In the genomic region with DNA sequence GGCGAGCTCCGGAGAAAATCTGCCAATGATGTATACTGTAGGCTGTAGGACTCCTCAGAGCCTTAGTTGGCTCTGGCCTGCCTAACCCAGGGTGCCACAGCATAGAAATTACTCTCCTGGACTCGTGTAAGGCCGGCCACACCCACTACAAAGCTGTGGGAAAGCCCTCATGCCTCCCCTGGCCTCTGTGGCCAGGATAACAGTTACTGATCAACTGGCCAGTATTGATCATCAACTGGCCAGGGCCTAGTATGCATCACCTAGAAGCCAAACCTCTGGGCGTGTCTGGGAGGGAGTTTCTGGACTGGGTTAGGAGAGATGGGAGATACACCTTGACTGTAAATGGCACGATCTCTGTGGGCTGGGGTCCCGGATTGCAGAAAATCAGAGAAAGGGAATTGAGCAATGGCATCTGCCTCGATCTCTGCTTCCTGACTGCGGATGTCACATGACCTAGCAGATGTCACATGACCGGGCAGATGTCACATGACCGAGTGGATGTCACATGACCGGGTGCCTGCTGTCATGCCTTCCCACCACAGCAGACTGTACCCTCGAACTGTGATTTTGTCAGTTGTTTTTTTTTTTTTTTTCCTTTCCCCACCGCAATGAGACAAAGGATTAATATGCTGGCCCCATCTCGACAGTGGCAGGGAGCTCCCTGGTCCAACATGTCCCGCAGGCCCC, we compare ENCODE assay signal across 18 mouse cellular contexts. TPM values are rescaled to one million over a fixed set of nuclear protein-coding genes. Genes with fewer than 3 reads are reported as not detected.
A peak's percentile ranks its signal among the peaks of the same experiment; 100 is the strongest.
DNase-seq lines count a peak whose midpoint lies in the region; ATAC-seq and TF ChIP-seq lines count a peak whose summit lies in the region.
"Had no signal": no experiment of that assay in that cellular context is flagged by ENCODE, and none has a peak within 500 bp of the region (broad histone marks: within the 10 kb centered on the region; RNA-seq: fewer than 3 reads in every experiment).

No protein-coding gene starts in this region.

- in situ Hi-C loops in CH12.LX (cut with MboI; ENCODE audit: low pct_ligation_motif_present, low pct_unique_long_range_greater_than_20kb, low sequenced_read_pairs) = no loop called here

- H3K4me1 ChIP-seq in hindbrain, embryonic 10.5 days (replicated peaks) = peaks cover 37% of the 10 kb centered on the region
- H3K4me1 ChIP-seq in hindbrain, embryonic 12.5 days = peaks cover 48% of the 10 kb centered on the region
- peaks cover 18 to 55% of the 10 kb centered on the region in 2 experiments for H3K4me1 ChIP-seq in CH12.LX (ENCODE audit: control insufficient read depth in 1 of 2, insufficient read depth in 2 of 2)
- H3K4me1 ChIP-seq in liver, embryonic 14.5 days (replicated peaks; ENCODE audit: control insufficient read depth in 2 of 2, insufficient read depth in 2 of 2, low read length in 1 of 2) = no peaks in the 10 kb centered on the region

- no peaks in the 10 kb centered on the region for H3K79me2 ChIP-seq in CH12.LX (replicated peaks; ENCODE audit: control insufficient read depth, extremely low read depth, insufficient read depth, poor library complexity, severe bottlenecking)

- no peak overlapping the region for H3K4me3 ChIP-seq in hindbrain, embryonic 10.5 days
- H3K4me3 ChIP-seq in hindbrain, embryonic 12.5 days = no peak overlapping the region
- H3K4me3 ChIP-seq in CH12.LX (replicated peaks in 1 of 3; ENCODE audit: low read depth in 2 of 3, low read length in 2 of 3, poor library complexity in 1 of 3) = no peak overlapping the region
- no peak overlapping the region for H3K4me3 ChIP-seq in liver, embryonic 14.5 days (ENCODE audit: insufficient read depth in 1 of 2, low read depth in 2 of 2, low read length in 2 of 2)
- H3K4me3 ChIP-seq: embryonic facial prominence, embryonic 12.5 days; hindbrain, embryonic 15.5 days; limb, embryonic 15.5 days had no signal

- peak; percentile 35 for DNase-seq in hindbrain, embryonic 10.5 days (ENCODE audit: low spot score)
- peak; percentile 67 for DNase-seq in A20 (ENCODE audit: low read depth, low spot score)
- no peak for DNase-seq in CH12.LX (ENCODE audit: extremely low read depth)
- no peak for DNase-seq in liver, embryonic 14.5 days (ENCODE audit: low read depth in 3 of 3, low spot score in 3 of 3)
- DNase-seq in adipocyte (ENCODE audit: low spot score) = no peak
- no peak for DNase-seq in kidney, postnatal 36 days
- DNase-seq: adrenal gland, adult 8-10 months; cerebellum, adult 2 months; gastrocnemius, postnatal 36 days; thymus, postnatal 14 days had no signal

- TF ChIP-seq EP300 in CH12.LX (IDR thresholded peaks at IDR 0.05; ENCODE audit: low read length) = no peak
- TF ChIP-seq EP300 in liver, embryonic 14.5 days (IDR thresholded peaks at IDR 0.05; ENCODE audit: low read depth) = no peak

- no peak overlapping the region for H3K9ac ChIP-seq in hindbrain, embryonic 12.5 days
- H3K9ac ChIP-seq in CH12.LX (ENCODE audit: insufficient read depth, low read depth) = no peak overlapping the region
- H3K9ac ChIP-seq in liver, embryonic 14.5 days (replicated peaks) = no peak overlapping the region
- H3K9ac ChIP-seq: embryonic facial prominence, embryonic 12.5 days; hindbrain, embryonic 15.5 days; limb, embryonic 15.5 days had no signal

- no peak overlapping the region for H3K4me2 ChIP-seq in hindbrain, embryonic 12.5 days (replicated peaks)
- H3K4me2 ChIP-seq in CH12.LX (ENCODE audit: insufficient read depth, low read depth, poor library complexity, severe bottlenecking) = no peak overlapping the region
- no peak overlapping the region for H3K4me2 ChIP-seq in liver, embryonic 14.5 days (ENCODE audit: low read depth)
- H3K4me2 ChIP-seq: embryonic facial prominence, embryonic 12.5 days; hindbrain, embryonic 15.5 days; limb, embryonic 15.5 days had no signal

- no peak for TF ChIP-seq POLR2A in CH12.LX (IDR thresholded peaks at IDR 0.05; ENCODE audit: low read depth, low read length)

- H3K9me3 ChIP-seq in hindbrain, embryonic 10.5 days = no peaks in the 10 kb centered on the region
- no peaks in the 10 kb centered on the region for H3K9me3 ChIP-seq in hindbrain, embryonic 12.5 days (replicated peaks)
- peaks cover 13% of the 10 kb centered on the region for H3K9me3 ChIP-seq in CH12.LX (replicated peaks; ENCODE audit: low read length)
- no peaks in the 10 kb centered on the region for H3K9me3 ChIP-seq in liver, embryonic 14.5 days (ENCODE audit: control insufficient read depth, low read length)
- H3K9me3 ChIP-seq: embryonic facial prominence, embryonic 12.5 days; hindbrain, embryonic 15.5 days; limb, embryonic 15.5 days had no signal

- H3K27ac ChIP-seq in hindbrain, embryonic 10.5 days = no peak overlapping the region
- no peak overlapping the region for H3K27ac ChIP-seq in hindbrain, embryonic 12.5 days
- no peak overlapping the region for H3K27ac ChIP-seq in CH12.LX (ENCODE audit: insufficient read depth, low read depth)
- no peak overlapping the region for H3K27ac ChIP-seq in liver, embryonic 14.5 days
- H3K27ac ChIP-seq: embryonic facial prominence, embryonic 12.5 days; hindbrain, embryonic 15.5 days; limb, embryonic 15.5 days had no signal

- TF ChIP-seq CTCF in CH12.LX (conservative IDR thresholded peaks at IDR 0.05 in 1 of 2, IDR thresholded peaks at IDR 0.05 in 1 of 2; ENCODE audit: low read depth in 2 of 2, low read length in 2 of 2) = no peak
- no peak for TF ChIP-seq CTCF in liver, embryonic 14.5 days (IDR thresholded peaks at IDR 0.05; ENCODE audit: low read depth)

- no peak for TF ChIP-seq RAD21 in CH12.LX (IDR thresholded peaks at IDR 0.05; ENCODE audit: low read depth, low read length)

- H3K36me3 ChIP-seq in hindbrain, embryonic 10.5 days = no peaks in the 10 kb centered on the region
- peaks cover 9% of the 10 kb centered on the region; the same call in 1 of the 2 replicates for H3K36me3 ChIP-seq in hindbrain, embryonic 12.5 days
- peaks cover 1 to 5% of the 10 kb centered on the region in 2 experiments for H3K36me3 ChIP-seq in CH12.LX (replicated peaks in 1 of 2; ENCODE audit: control insufficient read depth in 1 of 2, insufficient read depth in 1 of 2, low read length in 1 of 2)
- no peaks in the 10 kb centered on the region for H3K36me3 ChIP-seq in liver, embryonic 14.5 days (replicated peaks; ENCODE audit: control insufficient read depth, insufficient read depth, low read depth)

- 73% methylated on average over 16 of the region's 16 CpGs for WGBS in hindbrain, embryonic 10.5 days
- 75% methylated on average over 16 of the region's 16 CpGs for WGBS in hindbrain, embryonic 12.5 days
- WGBS in liver, embryonic 14.5 days (ENCODE audit: insufficient replicate concordance) = 46% methylated on average over 16 of the region's 16 CpGs

- H3K27me3 ChIP-seq in hindbrain, embryonic 10.5 days (ENCODE audit: insufficient read depth, poor library complexity, severe bottlenecking) = peaks cover 100% of the 10 kb centered on the region
- H3K27me3 ChIP-seq in hindbrain, embryonic 12.5 days = peaks cover 78% of the 10 kb centered on the region
- H3K27me3 ChIP-seq in CH12.LX (replicated peaks) = no peaks in the 10 kb centered on the region
- peaks cover 33% of the 10 kb centered on the region for H3K27me3 ChIP-seq in liver, embryonic 14.5 days (ENCODE audit: control insufficient read depth, insufficient read depth, low read length)

- ATAC-seq in hindbrain, embryonic 12.5 days (ENCODE audit: low FRiP score) = no peak
- ATAC-seq in liver, embryonic 14.5 days (ENCODE audit: insufficient read depth) = peak; percentile 26; the same call in 1 of the 2 replicates

- dilution Hi-C loops in CH12.LX (cut with MboI; ENCODE audit: extremely low pct_ligation_motif_present, extremely low pct_unique_long_range_greater_than_20kb, low sequenced_read_pairs) = no loop called here

TF ChIP-seq in CH12.LX, 34 proteins besides CTCF, POLR2A, EP300 and RAD21:
- no peak for TF ChIP-seq ZNF384 (IDR thresholded peaks at IDR 0.05; ENCODE audit: low read depth, low read length)
- TF ChIP-seq BHLHE40 (IDR thresholded peaks at IDR 0.05; ENCODE audit: low read depth, low read length) = peak; percentile 56
- no peak for TF ChIP-seq UBTF (IDR thresholded peaks at IDR 0.05; ENCODE audit: low read depth, low read length)
- 0 out of 2 replicates have a peak, but pooled peaks have one; percentile 13 for TF ChIP-seq ELF1 (IDR thresholded peaks at IDR 0.05; ENCODE audit: low read depth, low read length)
- TF ChIP-seq NELFE (IDR thresholded peaks at IDR 0.05; ENCODE audit: low read depth, low read length) = no peak
- TF ChIP-seq HCFC1 (IDR thresholded peaks at IDR 0.05; ENCODE audit: low read depth, low read length) = peak; percentile 31; the same call in 1 of the 2 replicates
- peak; percentile 97 for TF ChIP-seq USF2 (conservative IDR thresholded peaks at IDR 0.05; ENCODE audit: low read depth, low read length)
- TF ChIP-seq USF1 (IDR thresholded peaks at IDR 0.05; ENCODE audit: low read depth, low read length) = peak; percentile 88

RNA-seq across cellular contexts. Expression of gene Dtx1, which starts 15.5 kb away (rescaled TPM):
- 1.7 and 5.8 TPM in 2 replicates for polyA plus RNA-seq in hindbrain, embryonic 10.5 days (2016; fragmentation: Nextera tagmentation; extraction: Ambion mirVana)
- polyA plus RNA-seq in hindbrain, embryonic 12.5 days (2016; fragmentation: Nextera tagmentation; extraction: Ambion mirVana) = 23.0 and 25.6 TPM in 2 replicates
- total RNA-seq in CH12.LX (2012; rRNA removed) = 3.2 and 3.9 TPM in 2 replicates
- 0.30 and 0.98 TPM in 2 replicates for total RNA-seq in CH12.LX (2014; rRNA removed)
- polyA plus RNA-seq in CH12.LX (2012; ENCODE audit: insufficient read length, low read depth) = 2.1 and 2.9 TPM in 2 replicates
- 0.03 and 0.41 TPM in 2 replicates for polyA plus RNA-seq in liver, embryonic 14.5 days (2012; rRNA removed)
- 0.05 TPM in 1 of 2 replicates, not detected in the other for polyA plus RNA-seq in liver, embryonic 14.5 days (2014; fragmentation: Nextera tagmentation; extraction: Ambion mirVana)
- total RNA-seq: megakaryocyte progenitor cell, adult 5-6 weeks had no signal

RNA-seq across cellular contexts. Expression of gene Rasal1, which starts 47.6 kb away (rescaled TPM):
- 0.13 and 0.15 TPM in 2 replicates for polyA plus RNA-seq in hindbrain, embryonic 10.5 days (2016; fragmentation: Nextera tagmentation; extraction: Ambion mirVana)
- polyA plus RNA-seq in hindbrain, embryonic 12.5 days (2016; fragmentation: Nextera tagmentation; extraction: Ambion mirVana) = 0.06 and 0.38 TPM in 2 replicates
- 15.6 and 17.7 TPM in 2 replicates for total RNA-seq in CH12.LX (2012; rRNA removed)
- 11.7 TPM in 2 replicates for total RNA-seq in CH12.LX (2014; rRNA removed)
- polyA plus RNA-seq in CH12.LX (2012; ENCODE audit: insufficient read length, low read depth) = 19.6 and 21.4 TPM in 2 replicates
- polyA plus RNA-seq in liver, embryonic 14.5 days (2012; rRNA removed) = 0.10 and 0.18 TPM in 2 replicates
- polyA plus RNA-seq in liver, embryonic 14.5 days (2014; fragmentation: Nextera tagmentation; extraction: Ambion mirVana) = 0.17 TPM in 1 of 2 replicates, not detected in the other
- total RNA-seq: gastrocnemius, postnatal 36 days had no signal
- polyA plus RNA-seq: forebrain, embryonic 11.5 days; heart, embryonic 14.5 days; neural tube, embryonic 11.5 days had no signal

RNA-seq across cellular contexts. Expression of gene Oas2, which starts 53.5 kb away (rescaled TPM):
- 0.06 and 0.10 TPM in 2 replicates for polyA plus RNA-seq in hindbrain, embryonic 10.5 days (2016; fragmentation: Nextera tagmentation; extraction: Ambion mirVana)
- polyA plus RNA-seq in hindbrain, embryonic 12.5 days (2016; fragmentation: Nextera tagmentation; extraction: Ambion mirVana) = 0.30 TPM in 1 of 2 replicates, not detected in the other
- total RNA-seq in CH12.LX (2012; rRNA removed) (not detected in 2 replicates), CH12.LX (2014; rRNA removed) (not detected in 2 replicates)
- polyA plus RNA-seq in CH12.LX (2012; ENCODE audit: insufficient read length, low read depth) = not detected in 2 replicates
- 0.81 and 1.1 TPM in 2 replicates for polyA plus RNA-seq in liver, embryonic 14.5 days (2012; rRNA removed)
- 0.47 and 0.54 TPM in 2 replicates for polyA plus RNA-seq in liver, embryonic 14.5 days (2014; fragmentation: Nextera tagmentation; extraction: Ambion mirVana)
- polyA plus RNA-seq: neural tube, embryonic 11.5 days had no signal

Comparison
In these comparisons a context has a peak if more than half of its experiments do, and no peak if none do; other contexts are left out.
1. DNase-seq: peak in hindbrain, embryonic 10.5 days (single experiment) and A20 (single experiment); none in CH12.LX (single experiment), liver, embryonic 14.5 days (0 of 3), adipocyte (single experiment) and kidney, postnatal 36 days (0 of 2).
2. RNA of gene Rasal1, which starts 47.6 kb away (polyA plus RNA-seq): 19.6 to 21.4 TPM in CH12.LX; 0.10 to 0.18 TPM in liver, embryonic 14.5 days, 0.13 to 0.15 TPM in hindbrain, embryonic 10.5 days and 0.06 to 0.38 TPM in hindbrain, embryonic 12.5 days; every median in the first group is over 10 times any median in the second.